Mouse (Mus musculus) adrenal gland, postnatal 10 days (tissue): ENCODE measurements around the gene Vmn1r79. TPM values are rescaled to one million over a fixed set of nuclear protein-coding genes. Genes with fewer than 3 reads are reported as not detected.
A peak's percentile ranks its signal among the peaks of the same experiment; 100 is the strongest.
"Not testable (repeated sequence)": the region's sequence is repeated elsewhere in the genome, so short reads cannot be mapped to it uniquely, and the experiment has no call there.

Experiments used
- DNase-seq: peaks from one replicate; pipeline ENCODE4 v3.0.0; 2021; ENCODE audit warnings: mixed read lengths
- long read RNA-seq, 2 experiments: library from polyadenylated mRNA; stranded (forward); transcript quantifications; one replicate each; pipeline ENCODE4 v2.0.0; 2021
- total RNA-seq, 2 experiments: library from RNA; stranded (reverse); gene quantifications; 2 replicates each; pipeline ENCODE4 v1.2.3; 2021

The Vmn1r79 gene
- under 1 TPM; 0.06 to 0.30 TPM for total RNA-seq
- long read RNA-seq, experiment 1: 0 reads
- long read RNA-seq, experiment 2: 0 reads

- not testable (repeated sequence) for DNase-seq
Observed at GRCm38 (mm10) chr7:12170979-12171378, at the start of gene Vmn1r79. Gene Vmn1r79, plus strand, starts transcription at chr7:12171279.

- no peak for DNase-seq
Observed at GRCm38 (mm10) chr7:12149957-12150356, 21.1 kb upstream of the Vmn1r79 start, which contains the start of gene Vmn1r78. Gene Vmn1r78, plus strand, starts transcription at chr7:12150257.

DNA sequence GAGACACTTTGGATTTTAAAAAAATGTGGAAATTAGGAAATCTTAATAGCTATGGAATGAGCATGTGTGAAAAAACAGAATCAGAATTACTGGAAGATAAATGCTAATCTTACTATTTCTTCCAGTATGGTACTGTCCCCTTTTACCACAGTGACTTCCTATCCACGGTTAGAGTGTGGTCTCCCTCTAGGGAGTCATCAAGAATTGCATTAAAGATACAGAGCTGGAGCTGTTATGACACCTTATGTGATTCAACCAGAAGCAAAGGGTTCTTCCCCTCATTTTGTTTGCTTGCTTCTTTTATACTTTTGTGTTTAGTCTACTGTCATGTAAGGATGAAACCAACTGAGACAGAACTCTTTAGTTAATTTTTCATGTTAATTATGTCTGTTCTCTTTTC, 14.6 kb upstream of the Vmn1r79 start:
- DNase-seq: not testable (repeated sequence)

DNA sequence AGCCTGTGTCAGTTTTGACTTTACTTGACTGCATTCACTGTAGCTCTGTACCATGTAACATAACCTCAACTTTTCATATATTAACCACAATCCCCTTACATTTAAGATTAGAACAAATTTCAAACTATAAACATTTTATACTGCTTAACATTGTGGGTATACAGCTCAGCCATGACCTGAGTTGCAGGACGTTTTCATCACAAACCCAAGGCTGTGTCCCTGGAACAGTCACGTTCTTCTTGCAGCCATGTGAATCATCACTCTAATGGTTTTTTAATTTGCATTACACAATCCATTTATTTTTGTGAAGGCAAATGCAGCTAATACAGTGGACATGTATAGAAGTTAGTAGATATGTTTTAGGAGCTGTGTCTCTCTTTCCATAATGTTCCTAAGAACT, 1.8 kb downstream of the Vmn1r79 start:
- DNase-seq: peak; percentile 8

GRCm38 (mm10) chr7:12188986-12189385, 17.9 kb downstream of the Vmn1r79 start, which contains the start of gene Vmn1r80:
Gene Vmn1r80, plus strand, starts transcription at chr7:12189286.
- DNase-seq: no peak

- DNase-seq: no peak
Observed at GRCm38 (mm10) chr7:12204141-12204540, 33.1 kb downstream of the Vmn1r79 start.

Other genes with a start within 250 kb of the Vmn1r79 start
- gene Vmn1r76, start 233.1 kb upstream of the Vmn1r79 start, total RNA-seq: not detected
- not detected for gene Vmn1r77, start 134.5 kb upstream of the Vmn1r79 start, total RNA-seq
- not detected for gene Vmn1r78, start 21.0 kb upstream of the Vmn1r79 start, total RNA-seq
- not detected for gene Vmn1r80, start 18.0 kb downstream of the Vmn1r79 start, total RNA-seq
- gene Vmn1r81, start 97.0 kb downstream of the Vmn1r79 start, total RNA-seq: not detected
- not detected for gene Vmn1r82, start 129.2 kb downstream of the Vmn1r79 start, total RNA-seq
- not detected for gene Vmn1r83, start 158.2 kb downstream of the Vmn1r79 start, total RNA-seq
- gene Vmn1r84, start 198.0 kb downstream of the Vmn1r79 start, total RNA-seq: not detected